Mouse (Mus musculus): ENCODE results near the gene Tenm4. TPM values are rescaled to one million over a fixed set of nuclear protein-coding genes. Genes with fewer than 3 reads are reported as not detected.

Tenm4 gene
- polyA plus RNA-seq, 1 experiment from 2014 or later, result 9.2 TPM

GRCm38 (mm10) chr7:96708071-96708470 is 537.0 kb downstream of the Tenm4 start:
- no peak overlapping the region for H3K9ac ChIP-seq (ENCODE audit: low read length)
- peaks cover 18% of the 10 kb centered on the region for H3K27me3 ChIP-seq (ENCODE audit: control insufficient read depth, insufficient read depth, low read length)
- ATAC-seq (ENCODE audit: insufficient number of reproducible peaks, insufficient read depth, low FRiP score, low read depth), result no peak
- no peaks in the 10 kb centered on the region for H3K9me3 ChIP-seq (ENCODE audit: control insufficient read depth, low read length)
- no peaks in the 10 kb centered on the region for H3K4me1 ChIP-seq (ENCODE audit: control insufficient read depth in 2 of 2, insufficient read depth in 2 of 2, low read length in 2 of 2)
- H3K36me3 ChIP-seq (ENCODE audit: control insufficient read depth, insufficient read depth, low read length), result no peaks in the 10 kb centered on the region
- WGBS, result 77% methylated on average over 5 of the region's 5 CpGs
- H3K4me3 ChIP-seq (ENCODE audit: control insufficient read depth in 1 of 2, insufficient read depth in 1 of 2, low read depth in 1 of 2, low read length in 2 of 2), result no peak overlapping the region
- no peak overlapping the region for H3K27ac ChIP-seq (replicated peaks in 1 of 2; ENCODE audit: control insufficient read depth in 1 of 2, insufficient read depth in 1 of 2, low read depth in 2 of 2, low read length in 2 of 2)
- no peak overlapping the region for H3K4me2 ChIP-seq (ENCODE audit: low read length)

- Histone ChIP-seq H3K27me3 (ENCODE audit: control insufficient read depth, insufficient read depth, low read length) (peaks cover 18% of the 10 kb centered on the region), H3K4me3 (ENCODE audit: control insufficient read depth in 1 of 2, insufficient read depth in 1 of 2, low read depth in 1 of 2, low read length in 2 of 2) (no peak overlapping the region), H3K9me3 (ENCODE audit: control insufficient read depth, low read length) (no peaks in the 10 kb centered on the region), H3K4me2 (ENCODE audit: low read length) (no peak overlapping the region), H3K27ac (replicated peaks in 1 of 2; ENCODE audit: control insufficient read depth in 1 of 2, insufficient read depth in 1 of 2, low read depth in 2 of 2, low read length in 2 of 2) (no peak overlapping the region), H3K4me1 (ENCODE audit: control insufficient read depth in 2 of 2, insufficient read depth in 2 of 2, low read length in 2 of 2) (no peaks in the 10 kb centered on the region), H3K36me3 (ENCODE audit: control insufficient read depth, insufficient read depth, low read length) (no peaks in the 10 kb centered on the region), H3K9ac (ENCODE audit: low read length) (no peak overlapping the region)
- no peak for ATAC-seq (ENCODE audit: insufficient number of reproducible peaks, insufficient read depth, low FRiP score, low read depth)
- 84% methylated on average over 5 of the region's 5 CpGs for WGBS
Observed at GRCm38 (mm10) chr7:96708561-96708960, 537.5 kb downstream of the Tenm4 start.

GRCm38 (mm10) chr7:96708968-96709367 is 537.9 kb downstream of the Tenm4 start:
- Histone ChIP-seq H3K27me3 (ENCODE audit: control insufficient read depth, insufficient read depth, low read length) (peaks cover 18% of the 10 kb centered on the region), H3K27ac (replicated peaks in 1 of 2; ENCODE audit: control insufficient read depth in 1 of 2, insufficient read depth in 1 of 2, low read depth in 2 of 2, low read length in 2 of 2) (no peak overlapping the region), H3K4me2 (ENCODE audit: low read length) (no peak overlapping the region), H3K36me3 (ENCODE audit: control insufficient read depth, insufficient read depth, low read length) (no peaks in the 10 kb centered on the region), H3K9ac (ENCODE audit: low read length) (no peak overlapping the region), H3K4me1 (ENCODE audit: control insufficient read depth in 2 of 2, insufficient read depth in 2 of 2, low read length in 2 of 2) (no peaks in the 10 kb centered on the region), H3K9me3 (ENCODE audit: control insufficient read depth, low read length) (no peaks in the 10 kb centered on the region), H3K4me3 (ENCODE audit: control insufficient read depth in 1 of 2, insufficient read depth in 1 of 2, low read depth in 1 of 2, low read length in 2 of 2) (no peak overlapping the region)
- 87% methylated on average over 8 of the region's 8 CpGs for WGBS
- no peak for ATAC-seq (ENCODE audit: insufficient number of reproducible peaks, insufficient read depth, low FRiP score, low read depth)

GRCm38 (mm10) chr7:96709891-96710290 is 538.8 kb downstream of the Tenm4 start:
- no peak overlapping the region for H3K4me2 ChIP-seq (ENCODE audit: low read length)
- peaks cover 18% of the 10 kb centered on the region for H3K27me3 ChIP-seq (ENCODE audit: control insufficient read depth, insufficient read depth, low read length)
- H3K9ac ChIP-seq (ENCODE audit: low read length), result no peak overlapping the region
- 86% methylated on average over 4 of the region's 4 CpGs for WGBS
- no peak for ATAC-seq (ENCODE audit: insufficient number of reproducible peaks, insufficient read depth, low FRiP score, low read depth)
- no peaks in the 10 kb centered on the region for H3K4me1 ChIP-seq (ENCODE audit: control insufficient read depth in 2 of 2, insufficient read depth in 2 of 2, low read length in 2 of 2)
- no peak overlapping the region for H3K4me3 ChIP-seq (ENCODE audit: control insufficient read depth in 1 of 2, insufficient read depth in 1 of 2, low read depth in 1 of 2, low read length in 2 of 2)
- H3K9me3 ChIP-seq (ENCODE audit: control insufficient read depth, low read length), result no peaks in the 10 kb centered on the region
- H3K36me3 ChIP-seq (ENCODE audit: control insufficient read depth, insufficient read depth, low read length), result no peaks in the 10 kb centered on the region
- H3K27ac ChIP-seq (replicated peaks in 1 of 2; ENCODE audit: control insufficient read depth in 1 of 2, insufficient read depth in 1 of 2, low read depth in 2 of 2, low read length in 2 of 2), result no peak overlapping the region

DNA sequence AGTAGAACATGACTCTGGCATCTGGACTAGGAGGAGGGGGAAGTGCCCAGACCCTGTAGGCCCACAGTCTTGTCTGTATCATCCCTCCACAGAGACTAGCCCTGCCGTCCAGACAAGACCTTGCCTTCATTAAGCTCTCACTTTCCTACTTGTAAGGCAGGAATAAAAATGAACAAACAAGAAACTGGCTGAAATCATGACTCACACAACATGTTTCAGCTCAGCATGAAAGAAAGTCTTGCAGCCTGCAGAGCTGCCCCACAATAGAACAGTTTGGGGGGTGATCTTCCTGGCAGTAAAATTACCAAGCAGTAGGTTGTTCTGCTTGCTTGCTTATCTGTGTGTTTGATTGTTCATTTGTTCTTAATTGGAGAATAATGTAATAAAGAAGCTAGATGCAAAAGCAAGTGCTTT is 539.6 kb downstream of the Tenm4 start:
- no peak for ATAC-seq (ENCODE audit: insufficient number of reproducible peaks, insufficient read depth, low FRiP score, low read depth)
- no peak overlapping the region for H3K4me2 ChIP-seq (ENCODE audit: low read length)
- H3K4me3 ChIP-seq (ENCODE audit: control insufficient read depth in 1 of 2, insufficient read depth in 1 of 2, low read depth in 1 of 2, low read length in 2 of 2), result no peak overlapping the region
- no peak overlapping the region for H3K27ac ChIP-seq (replicated peaks in 1 of 2; ENCODE audit: control insufficient read depth in 1 of 2, insufficient read depth in 1 of 2, low read depth in 2 of 2, low read length in 2 of 2)
- H3K36me3 ChIP-seq (ENCODE audit: control insufficient read depth, insufficient read depth, low read length), result no peaks in the 10 kb centered on the region
- no peaks in the 10 kb centered on the region for H3K9me3 ChIP-seq (ENCODE audit: control insufficient read depth, low read length)
- peaks cover 18% of the 10 kb centered on the region for H3K27me3 ChIP-seq (ENCODE audit: control insufficient read depth, insufficient read depth, low read length)
- no peak overlapping the region for H3K9ac ChIP-seq (ENCODE audit: low read length)
- 71% methylated on average over 1 of the region's 1 CpGs for WGBS
- H3K4me1 ChIP-seq (ENCODE audit: control insufficient read depth in 2 of 2, insufficient read depth in 2 of 2, low read length in 2 of 2), result no peaks in the 10 kb centered on the region

DNA sequence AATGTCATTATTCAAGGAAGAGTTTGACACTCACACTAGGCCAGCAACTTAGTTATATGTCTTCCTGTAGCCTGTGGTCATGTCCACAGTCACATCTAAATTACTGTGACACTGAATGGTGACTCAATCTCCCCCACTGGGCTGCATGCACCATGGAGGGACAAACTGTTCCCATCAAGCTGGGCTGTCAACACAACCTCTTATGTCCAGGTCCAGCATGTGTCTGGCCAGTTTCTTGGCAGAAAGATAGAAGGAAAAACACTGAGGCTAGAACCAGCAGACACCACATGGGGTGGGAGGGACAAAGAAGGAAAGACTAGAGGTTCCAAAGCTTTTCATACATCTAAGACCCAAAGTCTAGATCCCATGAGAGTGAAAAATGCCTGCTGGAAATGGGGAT is 541.8 kb downstream of the Tenm4 start:
- Histone ChIP-seq H3K9me3 (ENCODE audit: control insufficient read depth, low read length) (no peaks in the 10 kb centered on the region), H3K4me1 (ENCODE audit: control insufficient read depth in 2 of 2, insufficient read depth in 2 of 2, low read length in 2 of 2) (no peaks in the 10 kb centered on the region; a peak in 1 of 4 replicates), H3K4me2 (ENCODE audit: low read length) (no peak overlapping the region), H3K27me3 (ENCODE audit: control insufficient read depth, insufficient read depth, low read length) (peaks cover 14% of the 10 kb centered on the region; the same call in 1 of the 2 replicates), H3K9ac (ENCODE audit: low read length) (no peak overlapping the region), H3K4me3 (ENCODE audit: control insufficient read depth in 1 of 2, insufficient read depth in 1 of 2, low read depth in 1 of 2, low read length in 2 of 2) (no peak overlapping the region), H3K27ac (replicated peaks in 1 of 2; ENCODE audit: control insufficient read depth in 1 of 2, insufficient read depth in 1 of 2, low read depth in 2 of 2, low read length in 2 of 2) (no peak overlapping the region; a peak in 1 of 4 replicates), H3K36me3 (ENCODE audit: control insufficient read depth, insufficient read depth, low read length) (no peaks in the 10 kb centered on the region)
- no peak for ATAC-seq (ENCODE audit: insufficient number of reproducible peaks, insufficient read depth, low FRiP score, low read depth)

DNA sequence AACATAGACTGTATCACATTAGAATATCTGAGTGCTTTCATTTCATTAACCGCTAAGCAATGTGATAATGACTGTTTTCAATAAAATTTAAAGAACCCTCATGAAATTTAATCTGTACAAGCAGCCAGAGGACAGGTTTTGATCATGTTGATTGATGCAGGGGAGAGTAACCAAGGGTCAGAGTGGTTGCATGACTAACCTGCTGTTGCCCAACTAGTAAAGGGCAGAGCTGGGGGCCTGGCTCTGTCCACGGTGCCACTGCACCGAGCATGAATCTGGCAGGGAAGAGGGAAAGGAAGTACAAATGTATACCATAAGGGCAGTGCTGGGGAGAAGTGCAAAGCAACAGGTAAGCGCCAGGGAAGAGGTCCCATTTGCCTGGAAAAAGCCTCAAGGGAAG is 545.9 kb downstream of the Tenm4 start:
- H3K9me3 ChIP-seq (ENCODE audit: control insufficient read depth, low read length), result no peaks in the 10 kb centered on the region
- ATAC-seq (ENCODE audit: insufficient number of reproducible peaks, insufficient read depth, low FRiP score, low read depth), result no peak
- no peak overlapping the region for H3K9ac ChIP-seq (ENCODE audit: low read length)
- H3K36me3 ChIP-seq (ENCODE audit: control insufficient read depth, insufficient read depth, low read length), result no peaks in the 10 kb centered on the region
- WGBS, result 82% methylated on average over 4 of the region's 4 CpGs
- no peak overlapping the region for H3K27ac ChIP-seq (replicated peaks in 1 of 2; ENCODE audit: control insufficient read depth in 1 of 2, insufficient read depth in 1 of 2, low read depth in 2 of 2, low read length in 2 of 2)
- peaks cover 0 to 3% of the 10 kb centered on the region in 2 experiments; a peak in 1 of 4 replicates for H3K4me1 ChIP-seq (ENCODE audit: control insufficient read depth in 2 of 2, insufficient read depth in 2 of 2, low read length in 2 of 2)
- peaks cover 17% of the 10 kb centered on the region for H3K27me3 ChIP-seq (ENCODE audit: control insufficient read depth, insufficient read depth, low read length)
- no peak overlapping the region for H3K4me3 ChIP-seq (ENCODE audit: control insufficient read depth in 1 of 2, insufficient read depth in 1 of 2, low read depth in 1 of 2, low read length in 2 of 2)
- no peak overlapping the region for H3K4me2 ChIP-seq (ENCODE audit: low read length)
